Mouse (Mus musculus) right cerebral cortex, adult 2 months (tissue): ENCODE measurements at regions not wholly inside any gene's neighbourhood (a gene's known extent, or its start where the extent isn't known, plus 50 kb on each side); places are given as distances from the start of the nearest gene placed in this dataset.

ENCODE experiments used
- DNase-seq, 2 experiments: peaks; one replicate each; pipeline ENCODE4 v3.0.0; 2021 to 2022; ENCODE audit warnings: low spot score in 2 of 2

GRCm38 (mm10) chr4:87667556-87668154 is 365.5 kb downstream of the Mllt3 start:
- DNase-seq, result no peak

DNA sequence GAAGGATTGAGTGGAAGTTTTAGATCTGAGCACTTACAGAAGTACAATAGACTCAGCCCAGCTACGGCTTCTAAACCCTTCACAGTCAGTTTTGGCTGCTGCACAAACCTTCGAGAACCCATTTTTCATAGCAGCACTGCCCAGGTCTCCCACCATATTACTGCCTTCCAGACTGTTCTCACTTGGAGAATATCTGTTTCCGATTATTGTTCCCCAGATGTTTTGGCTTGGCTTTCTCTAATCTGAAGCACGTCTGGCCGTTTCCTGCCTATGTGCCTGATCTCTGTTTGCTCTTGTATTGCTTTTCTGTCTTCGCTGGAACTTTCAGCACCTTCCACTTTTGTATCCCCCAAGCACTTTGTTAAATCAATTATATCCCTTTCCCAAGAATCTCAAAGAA is 368.0 kb downstream of the Mllt3 start:
- DNase-seq, result no peak

- DNase-seq, result no peak
Measured at GRCm38 (mm10) chr4:87662876-87663275, 370.3 kb downstream of the Mllt3 start.

DNA sequence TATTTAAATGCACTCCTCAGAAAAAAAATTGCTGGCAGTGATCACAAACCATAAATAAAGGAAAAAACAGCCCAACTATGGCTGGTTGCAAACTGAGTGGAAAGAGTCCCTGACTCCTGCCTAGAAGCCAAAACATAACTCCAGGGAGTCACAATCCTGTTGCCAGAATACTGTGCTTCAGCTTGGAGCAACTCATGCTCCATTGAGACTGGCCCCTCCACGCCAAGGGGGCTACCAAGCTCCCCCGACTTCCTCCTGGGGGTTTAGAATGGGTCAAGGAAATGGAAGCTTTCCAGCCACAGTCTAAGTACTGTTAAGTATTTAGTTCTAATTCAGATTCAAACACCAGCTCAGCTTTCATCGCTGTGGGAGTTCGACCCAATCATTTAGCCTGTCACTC is 374.8 kb downstream of the Mllt3 start:
- DNase-seq, result no peak

DNA sequence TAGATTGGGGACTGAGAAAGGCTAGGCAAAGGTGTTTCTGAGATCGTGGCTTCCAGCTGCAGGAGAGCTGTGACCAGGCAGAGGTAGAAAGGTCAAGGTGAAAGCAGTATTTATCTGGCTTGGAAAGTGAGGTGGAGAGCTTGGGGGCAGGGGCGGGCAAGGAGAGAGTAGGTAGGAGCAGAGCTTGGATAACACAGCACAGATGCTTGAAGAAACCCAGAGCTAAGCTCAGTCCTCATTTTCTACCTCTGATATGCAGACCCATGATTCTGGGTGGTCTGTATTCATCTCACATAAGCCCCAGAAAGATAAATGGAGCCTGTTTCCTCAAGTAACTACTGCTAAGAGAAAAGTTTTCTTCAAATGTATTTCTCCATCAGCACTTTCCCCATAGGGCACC is 375.3 kb downstream of the Mllt3 start:
- DNase-seq, result no peak

DNA sequence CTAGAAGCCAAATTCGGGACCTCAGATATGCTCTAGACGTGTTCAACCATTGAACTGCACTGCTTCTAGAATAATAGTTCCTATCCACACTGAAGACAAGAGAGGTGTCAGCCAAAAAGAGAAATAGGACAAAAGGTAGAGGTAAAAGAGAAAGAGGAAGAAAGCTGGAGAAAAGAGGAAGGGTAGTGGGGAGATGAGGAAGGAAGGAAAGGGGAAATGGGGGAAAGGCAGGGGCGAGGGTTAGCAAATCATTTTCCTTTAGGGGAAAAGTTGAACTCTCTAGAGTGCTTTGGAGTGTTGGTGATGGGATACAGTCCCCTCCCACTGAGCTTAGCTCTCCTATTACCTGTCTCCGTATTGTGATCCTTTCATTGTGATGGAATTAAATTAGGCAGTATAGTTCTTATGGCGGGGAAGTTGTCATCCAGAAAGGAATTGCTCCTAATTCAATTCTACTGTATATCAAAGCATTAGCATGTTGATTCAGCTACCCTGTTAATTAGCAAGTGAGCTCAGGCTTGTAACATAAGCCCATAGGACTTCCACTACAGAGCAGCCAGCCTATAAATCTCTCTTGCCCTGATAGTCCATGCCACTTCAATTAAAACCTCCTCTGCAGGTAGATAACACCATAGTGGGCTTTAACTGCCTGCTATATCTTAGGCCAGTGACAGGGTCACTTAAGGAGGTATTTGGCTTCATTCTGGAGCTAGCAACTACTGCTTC is 379.6 kb downstream of the Mllt3 start:
- no peak for DNase-seq

DNA sequence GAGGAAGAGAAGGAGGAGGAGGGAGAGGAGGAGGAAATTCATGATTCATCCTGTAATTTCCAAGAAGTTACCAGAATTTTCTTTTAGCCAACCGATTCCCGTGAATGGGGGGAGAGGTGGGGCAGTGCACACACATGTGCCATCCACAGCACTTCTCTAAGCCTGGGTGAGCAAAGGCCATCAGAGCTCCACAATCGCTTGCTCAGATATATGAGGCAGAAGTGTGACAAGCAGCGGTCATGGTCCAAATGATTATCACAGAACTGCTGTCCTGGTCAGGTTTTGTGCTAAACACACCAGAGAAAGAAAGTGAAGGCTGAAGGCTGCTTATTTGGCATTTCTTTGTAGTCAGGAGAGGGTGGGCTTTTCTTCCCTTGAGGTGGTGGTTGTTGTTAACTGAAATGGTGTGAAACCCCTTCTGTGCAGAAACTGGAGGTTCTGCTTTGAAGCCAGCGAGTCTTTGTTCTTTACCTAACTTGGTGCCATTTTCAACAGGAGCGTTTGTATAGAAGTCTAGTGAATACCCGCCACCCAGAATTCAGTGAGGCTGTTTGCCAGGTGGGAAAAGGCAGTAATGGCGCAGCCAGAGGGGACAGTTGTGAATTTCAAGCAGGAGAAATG is 380.7 kb downstream of the Mllt3 start:
- DNase-seq, result no peak

DNA sequence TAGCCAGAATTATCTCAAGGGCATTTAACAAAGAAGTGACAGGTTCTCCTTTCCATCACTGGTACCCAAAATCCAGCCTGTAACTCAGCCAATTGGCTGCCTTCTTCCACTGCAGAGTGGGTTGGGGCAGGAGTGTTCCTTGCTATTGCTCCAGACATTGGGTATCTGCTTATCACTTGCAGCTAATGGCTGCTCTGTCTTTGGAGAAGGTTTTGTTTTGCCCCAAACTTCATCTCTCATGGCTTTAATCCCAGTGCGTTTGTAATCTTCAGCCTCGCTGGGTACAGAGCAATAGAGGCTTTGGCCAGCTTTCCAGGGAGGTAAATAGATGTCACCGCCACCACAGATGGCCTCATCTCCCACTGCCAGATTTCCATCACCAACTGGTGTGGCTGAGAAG is 381.9 kb downstream of the Mllt3 start:
- DNase-seq, result no peak

- DNase-seq, result peak; percentile 3 to 18
Measured at GRCm38 (mm10) chr4:87650837-87651236, 382.3 kb downstream of the Mllt3 start.

DNA sequence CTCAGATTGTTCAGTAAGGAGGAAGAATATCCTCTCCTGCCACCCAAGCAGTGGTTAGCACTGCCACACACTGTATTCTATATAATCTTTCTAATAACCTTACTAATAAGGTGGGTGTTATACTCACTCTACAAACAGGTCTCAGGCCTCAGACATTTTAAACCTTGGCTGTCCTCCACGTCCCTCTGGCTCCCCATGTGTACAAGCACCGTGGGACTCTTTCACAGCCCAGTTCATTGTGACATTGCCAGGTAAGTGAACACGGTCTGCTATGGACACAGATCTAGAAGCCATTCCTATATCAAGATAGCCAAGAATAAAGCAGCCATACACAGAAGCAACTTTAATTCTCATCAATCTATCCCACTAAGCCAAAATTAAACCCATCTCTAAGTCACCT is 382.8 kb downstream of the Mllt3 start:
- no peak for DNase-seq

GRCm38 (mm10) chr4:87648919-87649318 is 384.2 kb downstream of the Mllt3 start:
- no peak for DNase-seq

GRCm38 (mm10) chr4:87647932-87648911 is 384.9 kb downstream of the Mllt3 start:
- DNase-seq, result peak; percentile 17 to 22

- DNase-seq, result no peak
Measured at GRCm38 (mm10) chr4:87642002-87642401, 391.2 kb downstream of the Mllt3 start.

DNA sequence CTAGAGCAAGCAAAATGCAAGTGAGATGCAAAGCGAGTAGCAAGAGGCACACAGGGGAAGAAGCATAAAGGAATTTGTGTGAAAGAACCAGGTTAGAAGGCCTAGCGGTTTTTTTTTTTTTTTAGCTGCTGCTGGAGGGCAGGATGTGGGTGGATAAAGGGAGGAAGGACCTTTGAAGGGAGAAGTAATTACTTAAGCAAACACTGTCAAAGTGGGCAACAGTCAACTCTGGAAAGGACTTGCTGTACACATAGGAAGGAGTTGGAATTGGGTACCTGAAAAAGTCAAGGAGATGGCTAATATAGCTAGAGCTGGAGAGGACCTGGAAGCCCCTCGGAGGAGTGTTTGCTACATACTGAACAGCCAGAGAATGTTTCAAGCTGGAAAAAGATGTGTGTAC is 391.6 kb downstream of the Mllt3 start:
- DNase-seq, result no peak

DNA sequence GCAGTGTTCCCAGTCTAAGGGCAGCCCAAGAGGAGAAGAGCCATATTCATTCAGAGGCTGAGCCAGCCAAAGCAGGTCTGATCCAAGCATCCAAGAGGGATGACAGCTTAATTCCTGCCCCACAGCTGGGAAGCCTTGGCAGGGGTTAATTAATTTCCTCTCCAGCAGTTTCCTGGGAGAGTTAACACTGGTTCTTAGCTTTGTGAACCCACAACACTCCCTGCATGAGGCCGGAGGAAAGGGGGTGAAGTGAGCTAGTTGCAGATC is 394.9 kb downstream of the Mllt3 start:
- DNase-seq, result no peak

- DNase-seq, result no peak
Measured at GRCm38 (mm10) chr4:87637629-87638379, 395.4 kb downstream of the Mllt3 start.

GRCm38 (mm10) chr4:87611116-87611515 is 380.8 kb upstream of the Slc24a2 start:
- no peak for DNase-seq

- no peak for DNase-seq
Measured at GRCm38 (mm10) chr4:87593644-87594043, 363.4 kb upstream of the Slc24a2 start.

GRCm38 (mm10) chr4:87590797-87591196 is 360.5 kb upstream of the Slc24a2 start:
- DNase-seq, result no peak

- no peak for DNase-seq
Measured at GRCm38 (mm10) chr4:87578164-87578563, 347.9 kb upstream of the Slc24a2 start.

GRCm38 (mm10) chr4:87570950-87571349 is 340.7 kb upstream of the Slc24a2 start:
- DNase-seq, result no peak

GRCm38 (mm10) chr4:87570470-87570891 is 340.2 kb upstream of the Slc24a2 start:
- DNase-seq, result peak; percentile 7 to 23
